ENCODE assay signal across 25 mouse cellular contexts in genomic region chr2:144185175-144185574, GRCm38 (mm10).
"Had no signal": no experiment of that assay in that cellular context is flagged by ENCODE, and none has a peak within 500 bp of the region (broad histone marks: within the 10 kb centered on the region; RNA-seq: fewer than 3 reads in every experiment).

No protein-coding gene starts in this region.

- H3K9me3 ChIP-seq: heart, embryonic 10.5 days; heart, embryonic 12.5 days; hindbrain, embryonic 10.5 days; hindbrain, embryonic 12.5 days; intestine, embryonic 15.5 days; limb, embryonic 10.5 days; limb, embryonic 12.5 days; liver, embryonic 13.5 days had no signal

- H3K4me1 ChIP-seq: intestine, embryonic 15.5 days had no signal

- DNase-seq: gastrocnemius, postnatal 14 days; gastrocnemius, postnatal 36 days; heart, adult 18-20 months; heart, postnatal 10 days; heart, postnatal 4 days; kidney, adult 18-20 months; kidney, adult 8-10 months; kidney, postnatal 10 days; kidney, postnatal 25 days; kidney, postnatal 4 days; liver; liver, embryonic 13.5 days had no signal

- H3K27me3 ChIP-seq: heart, embryonic 12.5 days; hindbrain, embryonic 12.5 days; intestine, embryonic 15.5 days; limb, embryonic 12.5 days; liver, embryonic 13.5 days had no signal

- H3K27ac ChIP-seq: heart, embryonic 10.5 days; hindbrain, embryonic 10.5 days; hindbrain, embryonic 12.5 days; hindbrain, embryonic 14.5 days; intestine, embryonic 15.5 days; layer of hippocampus, adult 2 months; left cerebral cortex, adult 2 months; limb, embryonic 10.5 days; limb, embryonic 12.5 days; liver, embryonic 13.5 days had no signal

- ATAC-seq: hindbrain, embryonic 16.5 days; inflammation-experienced regulatory T-cells, adult 6 months; intestine, embryonic 15.5 days; intestine, postnatal 0 days had no signal

- H3K4me3 ChIP-seq: heart, embryonic 10.5 days; heart, embryonic 12.5 days; hindbrain, embryonic 10.5 days; hindbrain, embryonic 12.5 days; intestine, embryonic 15.5 days; layer of hippocampus, adult 2 months; left cerebral cortex, adult 2 months; limb, embryonic 10.5 days; limb, embryonic 12.5 days; liver, embryonic 13.5 days had no signal

- H3K36me3 ChIP-seq: heart, embryonic 10.5 days; heart, embryonic 12.5 days; hindbrain, embryonic 10.5 days; hindbrain, embryonic 12.5 days; intestine, embryonic 15.5 days; limb, embryonic 10.5 days; limb, embryonic 12.5 days; liver, embryonic 13.5 days had no signal
